Mouse (Mus musculus): ENCODE results near the gene Tmed2. TPM values are rescaled to one million over a fixed set of nuclear protein-coding genes. Genes with fewer than 3 reads are reported as not detected.
A peak's percentile ranks its signal among the peaks of the same experiment; 100 is the strongest.

Gene Tmed2
- polyA plus RNA-seq, 1 experiment from 2014 or later: 572 TPM

DNA sequence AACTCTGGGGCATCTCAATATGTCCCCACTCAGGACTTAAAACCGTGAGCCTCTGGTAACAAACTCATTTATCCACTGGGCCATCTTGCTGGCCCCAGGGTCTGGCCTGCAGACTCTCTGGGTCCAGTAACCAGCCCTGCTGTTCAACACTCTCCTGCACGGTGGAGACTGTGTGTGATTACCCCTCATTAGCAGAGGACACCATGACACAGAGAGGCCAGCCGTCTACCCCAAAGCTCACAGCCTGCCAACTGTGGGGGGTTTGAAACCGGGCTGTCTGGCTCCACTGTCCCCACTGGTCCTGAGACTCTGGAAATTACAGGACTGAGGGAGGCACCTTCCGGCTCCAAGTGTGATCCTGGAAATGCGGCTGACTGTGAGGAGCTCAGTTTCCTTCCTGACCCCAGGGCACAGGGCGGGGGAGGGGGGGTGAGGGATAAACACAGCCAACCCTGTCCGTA lies 11.3 kb upstream of the Tmed2 start:
- Histone ChIP-seq H3K4me1 (replicated peaks; ENCODE audit: control insufficient read depth, insufficient read depth) (peaks cover 8% of the 10 kb centered on the region), H3K4me2 (replicated peaks; ENCODE audit: low read depth) (peak overlapping the region; percentile 77), H3K36me3 (ENCODE audit: control insufficient read depth, insufficient read depth, low read length) (no peaks in the 10 kb centered on the region; the same call in 1 of the 2 replicates), H3K9ac (ENCODE audit: low read length) (peak overlapping the region; percentile 50), H3K4me3 (ENCODE audit: low read depth, low read length) (peak overlapping the region; percentile 19), H3K27me3 (ENCODE audit: control insufficient read depth, insufficient read depth, low read length) (no peaks in the 10 kb centered on the region), H3K27ac (replicated peaks) (peak overlapping the region; percentile 63), H3K9me3 (ENCODE audit: control insufficient read depth, low read length) (no peaks in the 10 kb centered on the region)
- no peak for DNase-seq (ENCODE audit: low spot score)
- WGBS: 22% methylated on average over 8 of the region's 8 CpGs
- ATAC-seq (ENCODE audit: low FRiP score, low TSS enrichment): no peak
- TF ChIP-seq CTCF (IDR thresholded peaks at IDR 0.05; ENCODE audit: low read depth) (no peak), EP300 (optimal IDR thresholded peaks at IDR 0.05) (no peak)

DNA sequence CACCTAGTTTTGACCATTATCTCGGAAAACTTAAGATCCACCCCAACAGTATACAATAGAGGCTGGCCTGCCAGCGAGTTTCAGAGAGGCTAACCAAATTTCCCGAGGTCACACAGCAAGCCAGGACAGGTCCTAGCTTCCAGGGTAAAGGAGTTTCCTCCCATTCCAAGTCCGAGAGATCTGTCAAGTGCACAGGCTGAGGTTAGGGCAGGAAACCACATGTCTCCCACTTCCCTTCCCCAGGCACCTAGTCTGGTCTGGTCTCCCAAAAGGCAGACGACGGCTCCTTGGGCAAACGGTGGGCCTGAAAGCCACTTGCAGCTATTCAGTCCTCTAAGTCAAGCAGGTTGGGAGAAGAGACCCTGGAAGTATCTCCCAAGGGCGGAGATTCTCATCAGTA lies 10.8 kb upstream of the Tmed2 start:
- H3K4me1 ChIP-seq (replicated peaks; ENCODE audit: control insufficient read depth, insufficient read depth): peaks cover 8% of the 10 kb centered on the region
- 47% methylated on average over 8 of the region's 8 CpGs for WGBS
- ATAC-seq (ENCODE audit: low FRiP score, low TSS enrichment): no peak
- H3K4me3 ChIP-seq (ENCODE audit: low read depth, low read length): peak overlapping the region; percentile 82
- H3K4me2 ChIP-seq (replicated peaks; ENCODE audit: low read depth): peak overlapping the region; percentile 77
- H3K27me3 ChIP-seq (ENCODE audit: control insufficient read depth, insufficient read depth, low read length): no peaks in the 10 kb centered on the region
- TF ChIP-seq EP300 (optimal IDR thresholded peaks at IDR 0.05): no peak
- no peak for TF ChIP-seq CTCF (IDR thresholded peaks at IDR 0.05; ENCODE audit: low read depth)
- peak overlapping the region; percentile 77; the same call in 1 of the 2 replicates for H3K9ac ChIP-seq (ENCODE audit: low read length)
- H3K36me3 ChIP-seq (ENCODE audit: control insufficient read depth, insufficient read depth, low read length): no peaks in the 10 kb centered on the region; the same call in 1 of the 2 replicates
- no peak for DNase-seq (ENCODE audit: low spot score)
- no peaks in the 10 kb centered on the region for H3K9me3 ChIP-seq (ENCODE audit: control insufficient read depth, low read length)
- peak overlapping the region; percentile 83; the same call in 1 of the 2 replicates for H3K27ac ChIP-seq (replicated peaks)

DNA sequence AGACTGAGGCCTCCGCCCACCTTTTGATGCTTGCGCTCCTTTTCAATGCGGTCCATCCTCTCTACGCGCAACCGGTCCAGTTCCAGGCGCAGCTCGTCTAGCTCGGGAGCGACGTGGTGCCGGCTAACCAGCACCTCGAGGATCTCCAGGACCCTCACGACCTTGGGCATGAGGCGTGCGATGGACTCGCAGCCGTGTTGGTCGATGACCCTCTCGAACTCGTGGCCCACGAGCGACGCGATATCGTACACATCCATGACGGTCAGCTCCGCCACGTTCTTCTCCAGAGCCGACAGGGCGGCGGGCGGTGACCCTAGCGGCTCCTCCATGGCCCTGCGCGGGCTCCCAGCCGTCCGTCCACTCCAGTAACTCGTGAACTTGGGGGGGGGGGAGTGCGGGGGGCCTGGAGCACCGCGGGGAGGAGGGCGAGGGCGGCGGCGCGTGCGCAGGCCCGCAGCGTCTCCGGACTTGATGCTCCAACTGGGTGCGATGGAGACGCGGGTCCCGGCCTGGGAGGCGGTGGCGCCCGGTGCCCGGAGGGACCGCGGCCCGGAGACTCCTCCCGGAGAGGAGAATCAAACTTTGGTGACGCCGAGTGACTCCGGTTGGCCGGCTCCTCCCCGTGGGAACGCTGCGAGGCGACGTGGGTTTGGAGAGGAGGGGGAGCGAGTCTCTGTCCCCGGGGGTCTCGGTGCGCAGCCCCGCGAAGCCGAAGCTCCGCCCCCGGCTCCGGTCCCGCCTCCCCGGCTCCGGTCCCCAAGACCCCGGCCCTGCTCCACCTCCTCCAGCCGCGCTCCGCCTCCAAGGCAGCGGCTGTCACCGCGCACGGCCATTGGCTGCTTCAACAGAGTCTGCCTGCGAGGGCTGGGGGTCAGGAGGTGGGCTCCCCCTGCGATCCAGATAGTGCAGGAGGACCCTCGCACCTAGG lies 9.6 kb upstream of the Tmed2 start, which contains the start of gene Rilpl1:
TSS of gene Rilpl1 (minus strand) at position 737 of the 928 bp plus-strand sequence.
- DNase-seq (ENCODE audit: low spot score) (peak; percentile 69), ATAC-seq (ENCODE audit: low FRiP score, low TSS enrichment) (peak; percentile 72)
- no peaks in the 10 kb centered on the region; the same call in 1 of the 2 replicates for H3K36me3 ChIP-seq (ENCODE audit: control insufficient read depth, insufficient read depth, low read length)
- H3K27me3 ChIP-seq (ENCODE audit: control insufficient read depth, insufficient read depth, low read length): no peaks in the 10 kb centered on the region
- peak within 1 kb of the TSS; percentile 83 for H3K27ac ChIP-seq (replicated peaks)
- under 1% methylated on average over 85 of the region's 96 CpGs for WGBS
- peak within 1 kb of the TSS; percentile 77 for H3K9ac ChIP-seq (ENCODE audit: low read length)
- H3K4me2 ChIP-seq (replicated peaks; ENCODE audit: low read depth): peak within 1 kb of the TSS; percentile 77
- TF ChIP-seq EP300 (optimal IDR thresholded peaks at IDR 0.05): no peak
- no peaks in the 10 kb centered on the region for H3K9me3 ChIP-seq (ENCODE audit: control insufficient read depth, low read length)
- H3K4me3 ChIP-seq (ENCODE audit: low read depth, low read length): peak within 1 kb of the TSS; percentile 82
- H3K4me1 ChIP-seq (replicated peaks; ENCODE audit: control insufficient read depth, insufficient read depth): peaks cover 8% of the 10 kb centered on the region

DNA sequence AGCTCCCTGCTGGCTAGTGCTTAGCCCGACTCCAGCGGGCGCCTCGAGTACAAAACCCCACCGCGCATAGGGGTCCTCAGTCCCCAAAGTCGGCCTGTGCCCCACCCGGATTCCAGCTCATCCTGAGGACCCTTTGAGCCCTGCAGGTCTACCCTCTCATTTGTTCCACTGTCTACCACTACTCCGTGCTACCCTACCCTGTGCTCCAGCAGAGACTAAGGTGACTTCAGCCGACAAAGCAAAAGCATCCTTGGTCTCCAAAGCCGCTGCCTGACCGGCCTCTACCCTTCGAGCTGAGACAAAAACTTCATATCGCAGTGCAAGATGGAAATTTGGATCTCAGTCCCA lies 8.9 kb upstream of the Tmed2 start:
- DNase-seq (ENCODE audit: low spot score) (no peak), ATAC-seq (ENCODE audit: low FRiP score, low TSS enrichment) (no peak; the same call in 1 of the 2 replicates)
- Histone ChIP-seq H3K4me3 (ENCODE audit: low read depth, low read length) (peak overlapping the region; percentile 82), H3K9me3 (ENCODE audit: control insufficient read depth, low read length) (no peaks in the 10 kb centered on the region), H3K27me3 (ENCODE audit: control insufficient read depth, insufficient read depth, low read length) (no peaks in the 10 kb centered on the region), H3K4me1 (replicated peaks; ENCODE audit: control insufficient read depth, insufficient read depth) (peaks cover 8% of the 10 kb centered on the region), H3K9ac (ENCODE audit: low read length) (peak overlapping the region; percentile 77), H3K27ac (replicated peaks) (peak overlapping the region; percentile 83), H3K36me3 (ENCODE audit: control insufficient read depth, insufficient read depth, low read length) (no peaks in the 10 kb centered on the region; the same call in 1 of the 2 replicates), H3K4me2 (replicated peaks; ENCODE audit: low read depth) (peak overlapping the region; percentile 77)
- TF ChIP-seq EP300 (optimal IDR thresholded peaks at IDR 0.05): no peak
- TF ChIP-seq CTCF (IDR thresholded peaks at IDR 0.05; ENCODE audit: low read depth): no peak
- 14% methylated on average over 14 of the region's 14 CpGs for WGBS

DNA sequence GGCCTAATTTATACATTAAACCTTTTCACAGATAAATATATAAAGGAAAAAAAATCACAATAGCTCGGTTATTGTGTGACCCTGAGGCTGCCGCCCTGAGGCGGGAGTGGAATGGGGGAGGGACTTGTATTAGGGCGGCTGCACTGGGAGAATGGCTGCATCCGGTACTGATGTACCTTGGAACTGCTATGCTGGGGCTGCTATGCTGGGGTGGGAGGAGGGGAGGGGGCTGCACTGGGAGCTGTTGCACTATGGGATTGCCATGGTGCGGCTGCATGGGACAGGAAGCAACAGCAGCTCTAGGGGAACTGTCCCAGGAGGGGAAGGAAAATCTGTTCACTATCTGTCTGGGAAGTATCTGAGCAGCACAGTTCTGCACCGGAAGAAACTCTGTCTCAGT lies 8.0 kb upstream of the Tmed2 start:
- no peak overlapping the region for H3K4me2 ChIP-seq (replicated peaks; ENCODE audit: low read depth)
- no peaks in the 10 kb centered on the region for H3K9me3 ChIP-seq (ENCODE audit: control insufficient read depth, low read length)
- H3K27ac ChIP-seq (replicated peaks): 0 out of 2 replicates have a peak overlapping the region, but pooled peaks have one; percentile 40
- no peaks in the 10 kb centered on the region for H3K27me3 ChIP-seq (ENCODE audit: control insufficient read depth, insufficient read depth, low read length)
- no peak for ATAC-seq (ENCODE audit: low FRiP score, low TSS enrichment)
- TF ChIP-seq EP300 (optimal IDR thresholded peaks at IDR 0.05) (no peak), CTCF (IDR thresholded peaks at IDR 0.05; ENCODE audit: low read depth) (no peak)
- H3K9ac ChIP-seq (ENCODE audit: low read length): no peak overlapping the region
- no peak overlapping the region for H3K4me3 ChIP-seq (ENCODE audit: low read depth, low read length)
- H3K36me3 ChIP-seq (ENCODE audit: control insufficient read depth, insufficient read depth, low read length): no peaks in the 10 kb centered on the region
- WGBS: 32% methylated on average over 7 of the region's 7 CpGs
- no peak for DNase-seq (ENCODE audit: low spot score)
- peaks cover 8% of the 10 kb centered on the region for H3K4me1 ChIP-seq (replicated peaks; ENCODE audit: control insufficient read depth, insufficient read depth)

DNA sequence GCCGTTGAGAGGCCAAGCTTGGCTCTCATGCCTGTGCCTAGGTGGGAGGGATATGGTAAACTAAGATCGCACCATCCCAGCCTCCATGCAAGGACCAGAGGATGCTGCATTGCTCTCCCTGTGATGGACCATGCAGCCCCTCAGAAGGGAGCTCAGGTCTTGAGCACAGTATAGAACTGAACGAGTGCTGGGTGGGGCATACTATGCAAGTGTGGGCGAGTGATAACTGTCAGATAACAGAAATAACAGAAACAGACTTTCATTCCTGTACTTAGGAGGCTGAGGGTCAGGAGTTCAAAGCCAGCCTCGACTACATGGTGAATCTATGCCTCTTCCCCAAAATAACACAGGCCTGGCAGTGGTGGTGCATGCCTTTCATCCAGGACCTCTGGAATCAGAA lies 5.5 kb upstream of the Tmed2 start:
- TF ChIP-seq CTCF (IDR thresholded peaks at IDR 0.05; ENCODE audit: low read depth) (no peak), EP300 (optimal IDR thresholded peaks at IDR 0.05) (no peak)
- H3K4me3 ChIP-seq (ENCODE audit: low read depth, low read length): no peak overlapping the region
- no peak overlapping the region for H3K4me2 ChIP-seq (replicated peaks; ENCODE audit: low read depth)
- H3K4me1 ChIP-seq (replicated peaks; ENCODE audit: control insufficient read depth, insufficient read depth): 0 out of 2 replicates have a peak, but pooled peaks cover 2% of the 10 kb centered on the region
- 56% methylated on average over 5 of the region's 5 CpGs for WGBS
- DNase-seq (ENCODE audit: low spot score): no peak
- no peaks in the 10 kb centered on the region for H3K36me3 ChIP-seq (ENCODE audit: control insufficient read depth, insufficient read depth, low read length)
- H3K9ac ChIP-seq (ENCODE audit: low read length): no peak overlapping the region
- no peak overlapping the region for H3K27ac ChIP-seq (replicated peaks)
- no peaks in the 10 kb centered on the region for H3K27me3 ChIP-seq (ENCODE audit: control insufficient read depth, insufficient read depth, low read length)
- no peaks in the 10 kb centered on the region for H3K9me3 ChIP-seq (ENCODE audit: control insufficient read depth, low read length)
- ATAC-seq (ENCODE audit: low FRiP score, low TSS enrichment): no peak

All from stomach, postnatal 0 days (tissue).